Mouse (Mus musculus) limb, embryonic 11.5 days (tissue): ENCODE measurements around the gene Smim27. TPM values are rescaled to one million over a fixed set of nuclear protein-coding genes. Genes with fewer than 3 reads are reported as not detected.

Experiments used
- ATAC-seq: fragments of 200-750 bp; cut with Nextera tagmentation; 2 replicates; pipeline ENCODE4 v1.8.0; 2017; ENCODE audit warnings: low read depth; ENCODE audit not compliant: insufficient number of reproducible peaks, low FRiP score, low TSS enrichment
- DNase-seq: peaks from one replicate; pipeline ENCODE4 v3.0.0-alpha.2; 2015; ENCODE audit warnings: low spot score
- H3K27ac ChIP-seq: fragments of 300-500 bp; sonication (generic); replicated peaks from 2 replicates; pipeline ENCODE4 v1.5.1; 2014; ENCODE audit warnings: low read depth, mild to moderate bottlenecking, low read length
- H3K27me3 ChIP-seq: fragments of 300-500 bp; sonication (generic); 2 replicates; pipeline ENCODE4 v1.6.1; 2014; ENCODE audit warnings: mild to moderate bottlenecking, low read length, mixed read lengths; ENCODE audit not compliant: control insufficient read depth, insufficient read depth
- H3K36me3 ChIP-seq: fragments of 300-500 bp; sonication (generic); 2 replicates; pipeline ENCODE4 v1.6.1; 2014; ENCODE audit warnings: mild to moderate bottlenecking, low read length, moderate library complexity, mixed read lengths; ENCODE audit not compliant: control insufficient read depth, insufficient read depth
- H3K4me1 ChIP-seq: fragments of 300-500 bp; sonication (generic); 2 replicates; pipeline ENCODE4 v1.6.1; 2014; ENCODE audit warnings: low read length, mixed read lengths; ENCODE audit not compliant: control insufficient read depth, insufficient read depth
- H3K4me2 ChIP-seq: fragments of 300-500 bp; sonication (generic); 2 replicates; pipeline ENCODE4 v1.6.1; 2014; ENCODE audit warnings: low read depth, mild to moderate bottlenecking, moderate library complexity; ENCODE audit not compliant: severe bottlenecking
- H3K4me3 ChIP-seq: fragments of 300-500 bp; sonication (generic); 2 replicates; pipeline ENCODE4 v1.5.1; 2014; ENCODE audit warnings: low read depth, low read length
- H3K9ac ChIP-seq: fragments of 300-500 bp; sonication (generic); 2 replicates; pipeline ENCODE4 v1.6.1; 2014; ENCODE audit warnings: mild to moderate bottlenecking, low read length
- H3K9me3 ChIP-seq: fragments of 300-500 bp; sonication (generic); 2 replicates; pipeline ENCODE4 v1.6.1; 2016; ENCODE audit warnings: low read length; ENCODE audit not compliant: control insufficient read depth
- WGBS: fragments of 180-500 bp; shearing (Covaris S2); extraction: QIAGEN DNeasy Blood & Tissue Kit; methylation state at CpG from one replicate; pipeline ENCODE4 v1.1.7; 2014; 5-methylcytosine and 5-hydroxymethylcytosine counted together
- polyA plus RNA-seq: library from polyadenylated mRNA; unstranded; fragments of >200 nt; fragmentation: Nextera tagmentation; extraction: Ambion mirVana; gene quantifications from 2 replicates; pipeline ENCODE4 v1.2.1, GENCODE M21; 2014

Smim27 gene
- polyA plus RNA-seq, 1 experiment from 2014 or later: 24.7 TPM

DNA sequence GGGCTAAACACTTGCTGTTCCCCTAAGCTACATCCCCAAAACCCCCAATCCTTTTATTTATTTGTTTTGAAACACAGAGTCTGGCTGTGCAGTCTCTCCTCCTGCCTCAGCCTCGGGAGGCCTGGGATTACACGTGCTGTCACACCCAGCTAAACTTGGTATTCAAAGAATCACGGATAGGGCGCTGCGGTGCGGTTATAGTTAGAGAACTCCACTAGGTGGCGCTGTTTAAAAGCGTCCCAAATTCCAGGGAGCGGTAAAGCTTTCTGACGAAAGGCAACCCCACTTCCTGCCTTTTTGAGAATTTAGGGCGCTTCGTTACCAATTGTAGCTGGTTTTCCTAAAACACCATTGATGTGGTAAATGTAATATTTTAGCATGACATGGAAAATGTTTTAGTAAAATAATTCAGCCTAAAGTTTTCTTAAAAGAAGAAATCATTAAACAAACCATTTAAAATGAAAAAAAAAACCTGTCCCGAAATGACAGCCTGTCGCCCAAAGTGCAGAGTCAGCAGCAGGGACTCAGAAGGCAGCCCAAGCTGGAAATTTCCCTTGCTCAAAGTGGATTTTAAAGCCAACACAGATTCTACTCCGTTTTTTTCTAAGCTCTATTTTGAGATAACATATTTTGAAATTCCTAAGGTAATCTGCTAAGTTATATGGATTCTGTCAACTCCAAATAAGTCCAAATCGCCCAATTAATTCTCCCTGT is 31.9 kb downstream of the Smim27 start:
- Histone ChIP-seq H3K9ac (no peak overlapping the region), H3K9me3 (no peaks in the 10 kb centered on the region), H3K27ac (no peak overlapping the region), H3K4me3 (no peak overlapping the region), H3K4me2 (no peak overlapping the region), H3K27me3 (no peaks in the 10 kb centered on the region), H3K36me3 (no peaks in the 10 kb centered on the region), H3K4me1 (no peaks in the 10 kb centered on the region)
- ATAC-seq (peak; percentile 80), DNase-seq (peak; percentile 86)
- WGBS: 15% methylated on average over 16 of the region's 16 CpGs

DNA sequence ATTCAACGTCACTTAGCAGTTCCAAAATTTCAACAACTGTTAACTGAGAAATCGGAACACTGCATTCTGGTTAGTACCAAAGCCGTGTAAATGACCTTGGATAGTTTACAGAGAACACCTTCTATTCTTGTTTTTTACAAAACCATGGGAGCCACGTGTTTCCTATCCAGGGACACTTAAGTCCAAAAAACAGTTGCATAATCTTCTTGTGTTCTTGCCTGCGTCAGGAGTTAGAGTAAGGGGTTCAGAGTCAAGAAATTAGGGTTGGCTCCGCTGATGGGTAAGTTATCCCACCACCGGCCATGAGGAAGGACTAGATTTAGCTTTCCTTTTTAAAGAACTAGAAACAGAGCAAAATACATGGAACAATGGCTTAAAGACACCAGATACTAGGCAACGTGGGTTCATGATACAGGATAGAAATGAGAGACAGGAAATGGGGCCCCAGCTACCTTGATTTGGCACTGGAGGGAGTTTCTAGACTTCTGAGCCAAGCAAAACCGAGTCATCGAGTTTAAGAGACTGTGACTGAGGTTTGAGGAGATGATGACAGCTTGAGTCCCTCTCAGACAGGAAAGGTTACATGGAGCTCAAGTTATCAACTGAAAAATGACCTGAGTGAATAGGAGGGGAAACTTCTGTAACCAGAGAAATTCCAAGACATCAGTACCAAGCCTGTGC is 33.2 kb downstream of the Smim27 start:
- 81% methylated on average over 10 of the region's 10 CpGs for WGBS
- DNase-seq: no peak
- Histone ChIP-seq H3K27ac (no peak overlapping the region), H3K9me3 (no peaks in the 10 kb centered on the region), H3K36me3 (no peaks in the 10 kb centered on the region), H3K9ac (no peak overlapping the region), H3K4me1 (no peaks in the 10 kb centered on the region), H3K27me3 (no peaks in the 10 kb centered on the region), H3K4me3 (no peak overlapping the region), H3K4me2 (no peak overlapping the region)
- no peak for ATAC-seq

DNA sequence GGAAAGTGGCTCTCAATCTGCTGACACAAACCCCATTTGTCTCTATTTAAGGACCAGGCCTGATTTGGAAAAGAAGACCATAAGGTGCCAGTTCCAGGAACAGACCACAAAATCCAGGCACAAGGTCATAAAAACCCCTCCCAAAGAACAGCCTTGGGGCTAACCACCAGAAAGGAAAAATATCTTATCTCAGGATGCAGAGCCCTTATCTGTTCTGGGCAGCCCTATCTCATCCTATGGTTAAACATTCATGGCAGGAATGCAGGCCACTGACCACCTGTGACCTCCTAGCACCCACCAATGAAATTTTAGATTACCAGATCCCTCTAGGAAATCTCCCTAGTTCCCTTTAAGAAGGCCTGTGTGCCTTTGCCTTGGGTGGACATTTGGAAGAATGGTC is 40.3 kb downstream of the Smim27 start:
- Histone ChIP-seq H3K4me2 (no peak overlapping the region), H3K36me3 (no peaks in the 10 kb centered on the region), H3K4me1 (no peaks in the 10 kb centered on the region), H3K4me3 (no peak overlapping the region), H3K27ac (no peak overlapping the region), H3K9me3 (no peaks in the 10 kb centered on the region), H3K9ac (no peak overlapping the region), H3K27me3 (no peaks in the 10 kb centered on the region)
- ATAC-seq: no peak
- DNase-seq: no peak

DNA sequence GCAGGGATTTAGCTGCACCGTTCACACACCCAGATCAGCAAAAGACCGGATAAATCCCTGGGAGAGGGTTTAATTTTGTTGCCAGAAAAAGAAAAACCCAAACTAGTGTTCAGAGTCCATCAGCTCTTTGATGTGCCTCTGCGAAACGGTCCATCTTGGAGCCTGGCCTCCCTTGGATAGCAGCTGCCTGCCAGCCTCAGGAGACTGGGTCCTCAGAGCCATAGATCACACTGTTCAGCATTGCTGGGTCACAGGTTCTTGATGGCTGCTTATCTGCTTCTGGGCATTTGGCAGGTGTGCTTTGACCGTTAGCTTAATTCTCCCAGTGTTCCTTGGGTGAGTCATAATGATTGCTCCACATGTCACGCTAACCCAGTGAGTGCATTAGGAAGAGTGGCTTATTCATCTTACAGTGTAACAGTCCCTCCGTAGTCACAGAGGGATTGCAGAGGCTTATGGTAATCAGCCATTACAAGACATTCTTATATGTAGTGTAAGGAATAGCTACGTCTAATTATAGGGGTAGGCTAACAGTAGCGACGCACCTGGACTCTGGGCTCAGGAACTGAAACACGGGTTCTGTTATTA is 41.5 kb downstream of the Smim27 start:
- no peak overlapping the region for H3K27ac ChIP-seq
- H3K36me3 ChIP-seq: no peaks in the 10 kb centered on the region
- H3K4me1 ChIP-seq: no peaks in the 10 kb centered on the region
- 76% methylated on average over 11 of the region's 11 CpGs for WGBS
- H3K9ac ChIP-seq: no peak overlapping the region
- no peak overlapping the region for H3K4me2 ChIP-seq
- no peak overlapping the region for H3K4me3 ChIP-seq
- ATAC-seq (no peak), DNase-seq (no peak)
- no peaks in the 10 kb centered on the region for H3K27me3 ChIP-seq
- no peaks in the 10 kb centered on the region for H3K9me3 ChIP-seq

DNA sequence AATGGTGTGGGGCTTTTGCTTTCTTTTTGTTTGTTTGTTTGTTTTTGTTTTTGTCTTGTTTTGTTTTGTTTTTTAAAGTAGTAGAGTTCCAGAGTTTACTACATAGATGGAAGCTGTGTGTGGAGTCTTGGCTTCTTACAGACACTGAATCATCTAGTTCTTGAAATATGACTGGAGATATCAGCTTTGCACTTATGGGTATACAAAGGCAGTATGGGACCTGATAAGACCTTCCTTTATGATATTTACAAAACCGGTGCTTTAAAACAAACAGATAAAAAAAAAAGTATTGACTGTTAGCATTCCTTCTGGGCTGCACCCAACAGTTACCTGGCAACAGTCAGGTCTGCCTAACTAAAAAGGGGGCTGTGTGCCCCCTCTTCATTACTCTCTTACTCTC is 42.8 kb downstream of the Smim27 start:
- H3K27ac ChIP-seq: no peak overlapping the region
- DNase-seq (no peak), ATAC-seq (no peak)
- H3K27me3 ChIP-seq: no peaks in the 10 kb centered on the region
- H3K9me3 ChIP-seq: no peaks in the 10 kb centered on the region
- no peaks in the 10 kb centered on the region for H3K4me1 ChIP-seq
- no peak overlapping the region for H3K9ac ChIP-seq
- H3K4me2 ChIP-seq: no peak overlapping the region
- no peak overlapping the region for H3K4me3 ChIP-seq
- no peaks in the 10 kb centered on the region for H3K36me3 ChIP-seq
- WGBS: 67% methylated on average over 1 of the region's 1 CpGs

DNA sequence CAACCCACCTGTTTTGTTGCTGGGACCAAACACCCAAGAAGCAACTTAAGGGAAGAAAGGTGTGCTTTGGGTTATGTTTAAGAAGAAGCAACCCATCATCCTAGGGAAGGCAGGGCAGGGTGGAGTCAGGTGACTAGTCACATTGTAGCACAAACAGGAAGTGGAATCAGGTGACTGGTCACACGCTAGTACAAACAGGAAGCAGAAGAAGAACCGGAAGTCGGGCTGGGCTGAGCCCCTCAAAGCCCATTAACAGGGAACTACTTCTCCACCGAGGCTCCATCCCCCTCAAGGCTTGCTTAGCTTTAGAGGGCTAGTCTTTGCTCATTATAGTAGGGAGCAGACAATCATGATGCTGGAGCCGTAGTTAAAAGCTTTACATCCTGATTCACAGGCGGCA is 43.6 kb downstream of the Smim27 start:
- 80% methylated on average over 6 of the region's 6 CpGs for WGBS
- Histone ChIP-seq H3K27ac (no peak overlapping the region), H3K4me1 (no peaks in the 10 kb centered on the region), H3K4me3 (no peak overlapping the region), H3K9ac (no peak overlapping the region), H3K4me2 (no peak overlapping the region), H3K27me3 (no peaks in the 10 kb centered on the region), H3K9me3 (no peaks in the 10 kb centered on the region), H3K36me3 (no peaks in the 10 kb centered on the region)
- DNase-seq (no peak), ATAC-seq (no peak)

DNA sequence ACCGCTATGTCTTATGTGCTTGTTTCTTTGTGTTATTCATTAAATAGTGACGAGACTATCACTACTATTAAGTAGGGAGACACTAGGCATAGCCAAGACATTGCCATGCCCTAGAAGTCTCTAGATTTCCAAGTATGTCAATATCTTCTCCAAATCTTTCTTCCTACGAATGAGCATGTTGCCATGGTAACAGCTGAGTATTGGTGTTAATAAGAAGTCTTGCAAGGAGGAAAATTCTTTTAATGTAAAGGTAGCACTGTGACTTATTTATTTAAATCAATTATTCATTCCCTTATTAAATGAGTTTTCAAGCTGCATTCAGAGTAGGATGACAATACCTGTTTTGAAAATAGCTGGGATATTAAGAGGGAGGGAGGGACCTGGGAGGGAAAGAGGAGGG is 48.0 kb downstream of the Smim27 start:
- Histone ChIP-seq H3K4me2 (no peak overlapping the region), H3K4me1 (no peaks in the 10 kb centered on the region), H3K27me3 (no peaks in the 10 kb centered on the region), H3K9me3 (no peaks in the 10 kb centered on the region), H3K9ac (no peak overlapping the region), H3K4me3 (no peak overlapping the region), H3K27ac (no peak overlapping the region), H3K36me3 (no peaks in the 10 kb centered on the region)
- no peak for ATAC-seq
- DNase-seq: no peak
- WGBS: 82% methylated on average over 3 of the region's 3 CpGs
